Mouse (Mus musculus) mouse embryonic stem cell (cell line): Measurements from ENCODE around the gene AA986860.

Experiments used
- in situ Hi-C, 2 experiments: fragments of 300-500 bp; cut with MboI; formaldehyde crosslinking; loops; 1 replicate in 1 of 2; 3 replicates in 1 of 2; pipeline ENCODE4 v1.14.3; 2019 to 2020; ENCODE audit warnings: low sequenced_read_pairs in 2 of 2, low pct_unique_long_range_greater_than_20kb in 1 of 2, mixed read lengths in 1 of 2; ENCODE audit not compliant: unreplicated experiment in 1 of 2

AA986860 gene

DNA sequence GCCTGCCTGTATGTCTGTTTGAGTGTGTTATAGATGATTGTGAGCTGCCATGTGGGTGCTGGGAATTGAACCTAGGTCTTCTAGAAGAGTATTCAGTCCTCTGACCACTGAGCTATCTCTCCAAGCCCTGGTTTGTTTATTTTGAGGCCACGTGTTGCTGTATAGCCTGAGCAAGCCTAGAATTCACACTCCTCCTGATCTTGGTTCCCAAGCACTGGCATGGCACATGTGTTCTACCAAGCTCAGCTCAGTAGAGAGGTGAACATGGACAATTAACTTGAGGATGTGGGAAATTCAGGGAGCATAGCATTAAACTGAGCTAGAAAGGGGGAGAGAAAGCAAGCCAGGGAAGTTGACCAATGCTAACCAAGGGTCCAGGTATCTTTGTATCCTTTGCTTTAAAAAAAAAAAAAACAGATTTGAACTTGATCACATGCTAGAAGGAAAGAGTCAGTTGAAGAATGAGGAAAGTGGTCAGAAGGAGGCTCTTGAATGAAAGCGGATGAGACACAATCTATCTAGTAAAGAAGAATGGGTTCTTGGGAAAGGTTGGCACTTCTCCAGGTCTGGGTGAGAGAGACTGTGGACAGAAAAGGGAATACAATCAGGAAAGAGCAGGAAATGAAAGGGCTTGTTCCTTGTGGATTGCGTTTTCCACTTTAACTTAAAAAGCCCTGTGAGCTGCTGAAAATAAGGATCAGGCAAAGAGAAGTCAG is 30.4 kb downstream of the AA986860 start:
- in situ Hi-C loops: no loop called here

DNA sequence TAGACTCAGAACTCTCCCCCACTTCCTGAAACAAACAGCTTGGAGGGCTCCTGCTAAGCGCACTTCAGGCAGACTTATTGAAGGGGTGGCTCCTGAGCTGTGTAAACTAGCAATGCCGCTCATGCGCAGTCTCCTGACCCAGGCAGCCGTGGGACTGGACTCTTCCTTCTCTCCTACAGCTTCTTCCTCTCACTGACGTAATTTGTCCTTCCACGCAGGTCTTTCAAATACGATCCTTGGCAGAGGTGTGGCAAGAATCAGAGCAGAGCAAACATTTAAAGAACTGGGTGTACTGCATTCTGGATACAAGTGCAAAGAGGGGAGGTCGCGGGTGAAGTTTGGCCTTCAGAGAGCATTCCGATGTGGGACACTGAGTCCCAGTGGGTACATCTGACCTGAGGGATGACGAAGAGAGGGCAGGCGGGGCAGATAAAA is 32.3 kb downstream of the AA986860 start:
- in situ Hi-C loops: no loop called here

DNA sequence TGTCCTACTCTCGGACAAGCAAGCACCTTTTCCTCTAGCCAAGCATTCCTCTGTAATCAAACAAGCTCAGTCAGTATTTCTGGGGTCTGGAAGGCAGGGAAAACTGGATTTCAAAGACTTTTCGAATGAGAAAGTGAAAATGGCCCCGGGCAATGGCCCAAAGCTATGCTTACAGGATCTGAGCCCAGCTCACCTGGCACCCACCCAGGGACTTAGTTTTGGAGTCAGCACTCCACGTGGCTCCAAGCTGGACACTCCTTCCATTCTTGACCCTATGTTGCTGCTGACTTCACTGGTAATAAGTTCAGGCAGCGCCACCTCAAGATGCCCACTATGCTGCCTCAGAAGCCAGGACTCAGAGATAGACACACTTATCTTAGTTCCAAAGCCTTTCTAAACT is 35.3 kb downstream of the AA986860 start:
- in situ Hi-C loops: no loop called here

DNA sequence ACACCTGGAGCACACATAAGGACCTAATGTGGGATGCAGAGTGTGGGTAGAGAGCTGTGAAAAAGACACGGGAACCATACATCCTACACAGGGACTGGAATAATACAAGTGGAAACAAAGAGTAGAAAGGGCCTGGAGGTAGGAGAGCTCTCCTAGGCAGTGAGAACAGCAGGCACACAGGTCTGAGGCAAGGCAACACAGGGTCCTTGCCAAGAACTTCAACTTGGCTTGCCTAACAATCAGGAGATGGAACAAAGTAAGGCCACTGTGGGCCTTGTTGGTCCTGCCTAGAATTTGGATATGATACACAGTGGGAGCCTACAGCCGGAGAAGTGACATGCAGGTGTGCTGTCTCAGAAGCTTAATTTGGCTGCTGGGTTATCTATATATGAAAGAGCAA is 38.1 kb downstream of the AA986860 start:
- in situ Hi-C loops: no loop called here

DNA sequence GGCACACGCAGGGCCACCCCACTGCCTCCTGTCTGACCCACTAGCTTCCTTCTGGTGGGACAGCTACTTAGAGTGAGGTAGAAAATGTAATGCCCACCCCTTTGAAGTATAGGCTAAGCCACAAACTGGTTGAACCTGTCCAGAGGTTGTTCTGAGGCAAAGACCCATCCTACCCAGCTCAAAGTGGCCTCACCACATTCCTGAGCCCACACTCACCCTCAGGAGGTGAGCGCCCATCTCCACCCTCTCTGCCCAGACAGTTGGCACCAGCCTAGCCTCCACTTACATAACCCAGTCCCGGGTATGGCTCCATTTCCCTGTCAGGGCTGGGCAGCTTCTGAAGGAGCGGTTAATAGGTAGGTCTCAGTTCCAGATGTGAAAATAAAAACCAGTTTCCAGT is 38.7 kb downstream of the AA986860 start:
- in situ Hi-C loops: no loop called here

DNA sequence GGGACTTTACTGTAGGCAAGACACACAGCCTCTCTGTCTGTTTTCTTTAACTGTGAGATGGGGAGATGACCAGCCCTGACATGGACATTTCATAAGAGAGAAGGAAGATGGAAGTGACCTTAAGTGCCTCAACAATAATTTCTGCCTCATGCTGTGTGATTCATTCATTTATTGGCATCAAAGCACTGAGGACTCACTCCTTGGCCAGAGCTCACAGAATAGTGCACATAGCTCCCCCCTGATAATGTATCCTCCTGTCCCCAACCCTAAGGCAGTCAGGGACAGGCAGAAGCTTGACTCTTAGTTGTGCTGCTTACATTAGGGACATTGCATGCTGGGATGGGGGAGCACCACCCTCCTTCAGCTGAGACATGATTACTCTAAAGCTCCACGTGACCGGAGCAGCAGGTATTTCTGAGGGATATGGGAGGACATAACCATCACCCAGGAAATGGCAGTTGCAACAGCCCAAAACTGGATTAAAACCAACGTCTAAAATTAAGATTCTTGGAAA is 39.3 kb downstream of the AA986860 start:
- in situ Hi-C loops: no loop called here

DNA sequence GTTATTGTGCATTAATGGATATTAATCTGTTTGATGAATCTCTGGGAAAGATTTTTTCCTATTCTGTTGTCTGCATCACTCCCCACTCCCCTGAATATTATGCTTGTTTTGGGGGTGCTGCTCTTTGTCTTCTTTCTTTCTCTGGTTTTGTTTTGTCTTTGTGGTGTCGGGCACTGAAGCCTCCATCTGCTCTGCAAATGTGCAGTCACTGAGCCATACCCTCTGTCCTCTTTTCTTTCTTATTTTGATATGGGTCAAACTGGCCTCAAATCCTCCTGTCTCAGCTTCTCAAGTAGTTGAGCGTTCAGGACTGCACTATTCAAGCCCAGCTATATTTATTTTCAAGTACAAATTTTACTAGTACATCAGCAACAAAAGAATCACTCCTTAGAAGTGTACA is 43.5 kb downstream of the AA986860 start:
- in situ Hi-C loops: no loop called here

DNA sequence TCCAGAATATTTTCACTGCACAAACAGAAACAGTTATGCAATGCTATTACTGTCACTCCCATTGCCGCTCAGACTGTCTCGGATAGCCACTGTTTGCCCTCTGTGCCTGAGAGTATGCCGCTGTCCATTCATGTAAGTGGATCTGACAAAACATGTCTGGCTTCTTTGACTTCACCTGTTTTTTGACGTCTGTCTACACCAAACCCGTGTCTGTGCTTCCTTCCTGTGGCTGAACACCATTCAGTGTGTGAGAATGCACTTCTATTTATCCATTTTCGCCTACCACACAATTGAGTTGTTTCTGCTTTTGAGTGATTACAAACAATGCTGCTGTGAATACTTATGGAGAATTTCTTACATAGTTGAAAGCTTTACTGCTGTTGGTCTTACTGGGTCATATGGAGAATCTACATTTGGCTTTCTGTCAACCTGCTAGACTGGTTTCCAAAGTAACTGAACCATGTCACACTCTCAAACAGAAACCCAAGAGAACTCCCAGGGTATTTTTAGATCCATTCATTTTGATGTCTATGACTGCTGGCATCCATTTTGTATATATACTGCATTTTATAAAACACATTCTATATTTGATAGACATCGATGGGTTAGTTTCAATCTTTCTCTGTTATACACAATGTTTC is 44.0 kb downstream of the AA986860 start:
- in situ Hi-C loops: no loop called here

DNA sequence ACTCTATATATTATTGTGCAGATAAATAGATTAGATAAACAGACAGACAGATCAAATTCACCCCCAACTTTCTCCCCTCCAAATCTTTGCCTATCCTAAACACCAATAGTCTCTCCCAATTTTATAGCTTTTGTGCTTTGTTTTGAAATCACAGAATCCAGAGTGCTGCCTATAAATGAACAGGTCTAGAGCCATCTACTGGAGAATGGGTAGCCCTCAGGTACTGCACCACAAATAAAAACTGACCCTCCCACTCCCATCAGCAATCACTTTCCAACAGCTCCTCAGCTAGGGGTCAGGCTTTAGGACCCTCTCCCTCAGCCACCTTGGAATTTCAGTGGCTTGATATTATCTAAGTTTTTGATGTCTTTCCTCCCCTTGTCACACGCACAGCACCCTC is 44.9 kb downstream of the AA986860 start:
- in situ Hi-C loops: no loop called here

DNA sequence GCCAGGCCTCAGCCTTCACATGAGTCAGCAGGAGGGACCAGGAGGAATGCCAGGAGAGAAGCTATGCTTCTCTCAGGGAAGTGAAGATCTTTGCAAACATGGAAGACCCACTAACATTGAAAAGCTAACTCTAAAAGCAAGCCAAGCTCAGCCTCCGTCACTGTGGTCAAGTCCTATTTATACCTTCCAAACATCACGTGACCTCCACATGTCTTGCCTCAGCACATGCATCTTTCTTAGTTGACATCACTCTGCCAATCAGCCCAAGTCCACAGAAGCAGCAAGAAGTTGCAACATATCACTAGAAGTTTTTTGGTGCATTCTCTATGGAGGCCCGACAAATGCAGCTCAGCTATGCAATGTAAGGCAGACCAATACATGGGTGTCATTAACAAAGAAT is 48.1 kb downstream of the AA986860 start:
- in situ Hi-C loops: no loop called here

DNA sequence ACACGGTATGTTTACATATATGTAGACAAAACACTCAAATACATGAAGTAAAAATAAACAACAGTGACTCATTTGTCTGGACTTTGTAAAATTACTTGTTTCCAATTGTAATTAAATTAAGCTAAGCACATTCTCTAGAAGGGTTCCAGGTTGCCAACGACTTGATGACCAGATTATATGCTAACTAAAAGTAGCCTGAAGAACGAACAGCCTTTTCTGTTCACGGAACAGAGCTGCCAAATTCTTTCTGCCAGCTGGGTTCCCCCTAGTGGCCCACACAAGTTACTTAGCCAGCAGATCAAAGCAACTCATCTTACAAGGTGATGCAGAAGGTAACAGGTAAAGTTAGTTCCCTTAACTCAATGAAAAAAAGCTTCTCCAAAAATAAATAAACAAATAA is 52.3 kb downstream of the AA986860 start:
- in situ Hi-C loops: no loop called here

DNA sequence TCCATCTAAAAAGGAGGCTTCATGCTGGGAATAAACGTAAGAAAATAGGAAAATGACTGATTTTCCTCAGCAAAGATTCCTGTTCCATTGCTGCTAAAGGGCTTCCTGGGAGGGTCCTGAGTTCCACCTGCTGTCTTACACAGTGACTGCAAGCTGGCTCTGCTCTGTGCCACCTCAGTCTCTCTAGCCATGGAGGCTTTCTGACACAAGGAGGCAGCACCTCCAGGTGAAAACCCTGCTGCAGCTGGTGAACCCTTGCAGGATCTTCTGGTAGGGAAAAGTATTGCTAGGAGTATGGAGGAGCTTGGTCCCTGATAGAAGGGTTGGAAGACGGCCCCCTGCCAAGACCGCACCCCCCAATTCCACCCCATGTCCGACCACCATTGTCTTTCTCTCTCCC is 55.2 kb downstream of the AA986860 start:
- in situ Hi-C loops: no loop called here

DNA sequence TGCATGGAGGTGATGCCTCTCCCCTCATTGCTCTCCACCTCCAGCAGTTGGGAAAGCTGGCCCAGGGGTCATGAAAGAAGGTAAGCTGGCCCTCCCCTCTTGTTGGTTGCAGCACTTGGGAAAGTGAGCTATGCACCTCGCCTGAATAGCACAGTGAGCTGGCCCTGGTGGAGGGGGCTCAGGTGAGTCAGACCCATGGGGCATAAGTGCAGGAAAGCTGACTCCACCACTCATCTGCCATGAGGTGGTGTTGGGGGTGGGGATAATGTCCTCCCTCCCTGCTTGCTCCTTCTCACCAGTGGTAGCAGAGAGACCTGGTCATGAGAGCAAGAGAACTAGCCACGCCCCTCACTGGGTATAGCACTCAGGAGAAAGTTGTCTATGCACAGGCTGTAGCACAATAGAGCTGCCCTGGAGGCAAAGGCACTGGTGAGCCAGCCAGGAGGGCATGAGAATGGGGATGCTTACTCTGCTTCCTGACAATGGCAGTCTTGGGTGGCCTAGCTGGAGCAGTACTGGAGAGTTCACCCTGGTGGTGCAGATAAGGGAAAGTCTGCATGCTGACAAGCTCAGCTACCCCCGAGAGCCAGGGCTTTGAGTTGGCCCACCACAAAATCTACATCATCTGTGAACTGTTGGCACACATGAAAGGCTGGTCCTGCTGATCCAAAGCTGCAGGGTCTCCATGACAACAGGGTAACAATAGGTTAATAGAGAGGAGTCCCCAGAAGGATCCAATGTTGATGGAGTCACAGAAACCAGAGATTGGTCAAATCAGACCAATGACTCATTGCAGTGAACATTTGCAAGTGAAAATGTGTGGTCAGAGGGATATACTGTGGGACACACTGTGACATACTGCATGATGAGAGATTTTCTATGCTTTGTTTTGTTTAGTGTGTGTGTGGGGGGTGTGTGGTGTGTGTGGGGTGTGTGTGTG is 58.0 kb downstream of the AA986860 start:
- in situ Hi-C loops: no loop called here
